Mouse (Mus musculus) CD4-positive, CD25-positive, alpha-beta regulatory T cell, adult 2 months (primary cell): ENCODE data around the gene Gtf2i.

Source experiments
- DNase-seq: peaks from one replicate; pipeline ENCODE4 v3.0.0-alpha.2; 2012; ENCODE audit warnings: low read depth, low spot score

The Gtf2i gene

GRCm38 (mm10) chr5:134243661-134244436 is 70.7 kb downstream of the Gtf2i start:
- peak; percentile 68 for DNase-seq

GRCm38 (mm10) chr5:134241831-134242230 is 72.7 kb downstream of the Gtf2i start:
- DNase-seq = no peak

- no peak for DNase-seq
Observed at GRCm38 (mm10) chr5:134237936-134238760, 76.4 kb downstream of the Gtf2i start.

GRCm38 (mm10) chr5:134237508-134237907 is 77.1 kb downstream of the Gtf2i start:
- no peak for DNase-seq

- DNase-seq = peak; percentile 91
Observed at GRCm38 (mm10) chr5:134236796-134237195, 77.8 kb downstream of the Gtf2i start.

- no peak for DNase-seq
Observed at GRCm38 (mm10) chr5:134236241-134236640, 78.3 kb downstream of the Gtf2i start.

GRCm38 (mm10) chr5:134235111-134235510 is 79.4 kb downstream of the Gtf2i start:
- DNase-seq = peak; percentile 27

GRCm38 (mm10) chr5:134234205-134234604 is 80.4 kb downstream of the Gtf2i start:
- peak; percentile 72 for DNase-seq

GRCm38 (mm10) chr5:134233244-134233651 is 81.3 kb downstream of the Gtf2i start:
- peak; percentile 40 for DNase-seq

GRCm38 (mm10) chr5:134232568-134232967 is 82.0 kb downstream of the Gtf2i start:
- peak; percentile 65 for DNase-seq

GRCm38 (mm10) chr5:134232111-134232510 is 82.4 kb downstream of the Gtf2i start:
- DNase-seq = peak; percentile 86

- no peak for DNase-seq
Observed at GRCm38 (mm10) chr5:134231376-134231775, 83.2 kb downstream of the Gtf2i start.

- DNase-seq = peak; percentile 59
Observed at GRCm38 (mm10) chr5:134229391-134229790, 85.2 kb downstream of the Gtf2i start, which contains the start of gene Ncf1. Ncf1 (minus strand) TSS chr5:134229625.

GRCm38 (mm10) chr5:134228249-134228638 is 86.3 kb downstream of the Gtf2i start:
- no peak for DNase-seq

- DNase-seq = peak; percentile 83
Observed at GRCm38 (mm10) chr5:134227574-134228248, 86.8 kb downstream of the Gtf2i start.

GRCm38 (mm10) chr5:134226946-134227345 is 87.6 kb downstream of the Gtf2i start:
- no peak for DNase-seq

- no peak for DNase-seq
Observed at GRCm38 (mm10) chr5:134225110-134225901, 89.3 kb downstream of the Gtf2i start.

GRCm38 (mm10) chr5:134221708-134222150 is 92.8 kb downstream of the Gtf2i start:
- DNase-seq = peak; percentile 31

GRCm38 (mm10) chr5:134221278-134221677 is 93.3 kb downstream of the Gtf2i start:
- no peak for DNase-seq

GRCm38 (mm10) chr5:134217900-134218299 is 96.7 kb downstream of the Gtf2i start:
- DNase-seq = no peak
